Mouse (Mus musculus) olfactory bulb, adult 2 months (tissue): ENCODE results near the gene Adgrg1.

Experiments used
- CTCF ChIP-seq: fragments of 200-500 bp; IDR thresholded peaks from 2 replicates; pipeline ENCODE4 v1.5.1; 2012; ENCODE audit warnings: low read depth, mild to moderate bottlenecking, low read length, moderate library complexity; ENCODE audit not compliant: insufficient read depth
- POLR2A ChIP-seq: fragments of 200-500 bp; IDR thresholded peaks from 2 replicates; pipeline ENCODE4 v1.6.1; 2012; ENCODE audit warnings: mild to moderate bottlenecking, low read depth, low read length, moderate library complexity; ENCODE audit not compliant: insufficient read depth

GRCm38 (mm10) chr8:95041883-95042784 is 67.6 kb downstream of the Adgrg1 start:
- no peak for TF ChIP-seq POLR2A
- TF ChIP-seq CTCF = no peak
